Mouse (Mus musculus) cortical plate, adult 2 months (tissue): ENCODE results near the gene Map3k13.

Source experiments
- CTCF ChIP-seq: fragments of 200-500 bp; IDR thresholded peaks from 2 replicates; pipeline ENCODE4 v1.5.1; 2011; ENCODE audit warnings: mild to moderate bottlenecking, control low read depth, low read length; ENCODE audit not compliant: insufficient read depth; ENCODE audit errors: extremely low read depth
- POLR2A ChIP-seq: fragments of 200-500 bp; IDR thresholded peaks from 2 replicates; pipeline ENCODE4 v1.6.1; 2011; ENCODE audit warnings: mild to moderate bottlenecking, low read length, control low read depth; ENCODE audit not compliant: insufficient read depth; ENCODE audit errors: extremely low read depth

- TF ChIP-seq CTCF = no peak
- TF ChIP-seq POLR2A = no peak
Observed at GRCm38 (mm10) chr16:21830784-21831183, 36.6 kb downstream of the Map3k13 start.
